Comparison of ENCODE assay signal across 13 mouse cellular contexts in the genomic region with DNA sequence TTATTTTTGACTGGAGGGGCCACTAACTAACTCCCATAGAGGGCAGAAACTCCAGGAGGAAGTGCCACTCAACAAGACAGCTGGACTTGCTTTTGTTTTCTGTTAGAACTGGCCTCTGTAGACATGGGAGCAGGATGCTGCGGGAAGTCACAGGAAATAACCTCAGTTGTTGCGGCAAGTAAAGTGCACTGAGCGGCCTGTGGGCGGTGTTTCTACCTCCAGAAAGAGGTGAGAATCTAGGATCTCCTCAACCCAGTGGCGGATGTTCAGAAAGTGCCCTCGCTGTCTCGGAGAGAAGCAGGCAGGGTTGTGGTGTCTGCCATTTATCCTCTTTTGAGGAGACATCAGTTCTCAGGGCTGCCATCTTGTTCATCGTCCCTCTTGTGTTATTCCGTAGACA.
A peak's percentile ranks its signal among the peaks of the same experiment; 100 is the strongest.
DNase-seq lines count a peak whose midpoint lies in the region; ATAC-seq and TF ChIP-seq lines count a peak whose summit lies in the region.
"Had no signal": no experiment of that assay in that cellular context is flagged by ENCODE, and none has a peak within 500 bp of the region (broad histone marks: within the 10 kb centered on the region; RNA-seq: fewer than 3 reads in every experiment).

No protein-coding gene starts in this region.

- no peaks in the 10 kb centered on the region for H3K9me3 ChIP-seq in heart, embryonic 10.5 days
- H3K9me3 ChIP-seq: hindbrain, embryonic 13.5 days had no signal

- peak overlapping the region; percentile 36; the same call in 1 of the 2 replicates for H3K27ac ChIP-seq in heart, embryonic 10.5 days
- H3K27ac ChIP-seq in spleen, adult 2 months (ENCODE audit: insufficient read depth, low read length), result no peak overlapping the region
- H3K27ac ChIP-seq: hindbrain, embryonic 13.5 days had no signal

- no peak overlapping the region for H3K4me3 ChIP-seq in heart, embryonic 10.5 days
- H3K4me3 ChIP-seq in spleen, adult 2 months (ENCODE audit: extremely low read depth, insufficient read depth, insufficient read length), result peak overlapping the region; percentile 27; the same call in 1 of the 2 replicates
- H3K4me3 ChIP-seq: erythroblast, embryonic 14.5 days; hindbrain, embryonic 13.5 days; myocyte had no signal

- no peak for TF ChIP-seq POLR2A in spleen, adult 2 months (IDR thresholded peaks at IDR 0.05; ENCODE audit: low read depth, low read length)

- ATAC-seq in megakaryocyte, adult 5-6 weeks (ENCODE audit: poor library complexity, severe bottlenecking), result peak; percentile 69
- no peak for ATAC-seq in megakaryocyte-erythroid progenitor cell, adult 5-6 weeks (replicated peaks; ENCODE audit: low FRiP score, low TSS enrichment, poor library complexity, severe bottlenecking)

- WGBS in heart, embryonic 10.5 days, result 77% methylated on average over 9 of the region's 9 CpGs
- 19% methylated on average over 9 of the region's 9 CpGs for WGBS in spleen, adult 2 months

- H3K4me1 ChIP-seq in heart, embryonic 10.5 days, result peaks cover 16% of the 10 kb centered on the region
- peaks cover 5% of the 10 kb centered on the region; the same call in 1 of the 2 replicates for H3K4me1 ChIP-seq in spleen, adult 2 months (ENCODE audit: control insufficient read depth, insufficient read depth, insufficient read length)
- H3K4me1 ChIP-seq: hindbrain, embryonic 13.5 days had no signal

- intact Hi-C loops in heart, postnatal 25 days (cut with DNase I), result no loop called here

- H3K27me3 ChIP-seq in heart, embryonic 10.5 days (ENCODE audit: insufficient read depth, poor library complexity, severe bottlenecking), result 0 out of 2 replicates have a peak, but pooled peaks cover 4% of the 10 kb centered on the region
- no peaks in the 10 kb centered on the region for H3K27me3 ChIP-seq in spleen, adult 2 months (ENCODE audit: control insufficient read depth, insufficient read depth, low read length)
- H3K27me3 ChIP-seq: hindbrain, embryonic 13.5 days had no signal

- no peak for TF ChIP-seq CTCF in spleen, adult 2 months (IDR thresholded peaks at IDR 0.05; ENCODE audit: extremely low read depth, insufficient read depth, insufficient read length, insufficient replicate concordance)

- no peaks in the 10 kb centered on the region for H3K36me3 ChIP-seq in heart, embryonic 10.5 days
- no peaks in the 10 kb centered on the region for H3K36me3 ChIP-seq in spleen, adult 2 months (ENCODE audit: control insufficient read depth, insufficient read depth, low read length)
- H3K36me3 ChIP-seq: hindbrain, embryonic 13.5 days had no signal

- no peak for DNase-seq in heart, embryonic 10.5 days (ENCODE audit: low spot score)
- no peak for DNase-seq in heart, postnatal 25 days (ENCODE audit: low spot score)
- DNase-seq in spleen, adult 2 months (ENCODE audit: low read depth in 1 of 2, low spot score in 2 of 2), result no peak
- DNase-seq in spleen, postnatal 4 days (ENCODE audit: low spot score in 2 of 2), result no peak
- no peak for DNase-seq in right cerebral cortex, adult 18-20 months
- DNase-seq in adrenal gland, adult (ENCODE audit: inconsistent age in 2 of 2, low spot score in 1 of 2), result no peak
- DNase-seq: cerebellum, postnatal 10 days; kidney, postnatal 14 days had no signal
